Mouse (Mus musculus) layer of hippocampus, postnatal 25 days (tissue): ENCODE measurements around the gene Cyp4a12a. TPM values are rescaled to one million over a fixed set of nuclear protein-coding genes. Genes with fewer than 3 reads are reported as not detected.
A peak's percentile ranks its signal among the peaks of the same experiment; 100 is the strongest.
"Not testable (repeated sequence)": the region's sequence is repeated elsewhere in the genome, so short reads cannot be mapped to it uniquely, and the experiment has no call there.

Experiments used
- DNase-seq, 2 experiments: peaks; one replicate each; pipeline ENCODE4 v3.0.0; 2022; ENCODE audit warnings: mixed read lengths in 2 of 2, low spot score in 1 of 2; ENCODE audit errors: extremely low spot score in 1 of 2
- total RNA-seq, 2 experiments: library from RNA; stranded (reverse); gene quantifications; 2 replicates each; pipeline ENCODE4 v1.2.3; 2021

Cyp4a12a gene
- total RNA-seq: not detected

GRCm38 (mm10) chr4:115298746-115299145, at the start of gene Cyp4a12a:
Gene Cyp4a12a (plus strand): TSS chr4:115299046.
- DNase-seq: not testable (repeated sequence)

- not testable (repeated sequence) for DNase-seq
Observed at GRCm38 (mm10) chr4:115264687-115265569, 33.9 kb upstream of the Cyp4a12a start.

- not testable (repeated sequence) for DNase-seq
Observed at GRCm38 (mm10) chr4:115278215-115278982, 20.4 kb upstream of the Cyp4a12a start.

- no peak for DNase-seq
Observed at GRCm38 (mm10) chr4:115280342-115280741, 18.5 kb upstream of the Cyp4a12a start.

GRCm38 (mm10) chr4:115280779-115281178, 18.1 kb upstream of the Cyp4a12a start:
- DNase-seq: not testable (repeated sequence)

GRCm38 (mm10) chr4:115281231-115281767, 17.5 kb upstream of the Cyp4a12a start:
- not testable (repeated sequence) for DNase-seq

GRCm38 (mm10) chr4:115325722-115326121, 26.9 kb downstream of the Cyp4a12a start:
- not testable (repeated sequence) for DNase-seq

- DNase-seq: not testable (repeated sequence)
Observed at GRCm38 (mm10) chr4:115365624-115366023, 66.8 kb downstream of the Cyp4a12a start.

- DNase-seq: peak in 1 of 2 experiments; percentile 1
Observed at GRCm38 (mm10) chr4:115368067-115368466, 69.2 kb downstream of the Cyp4a12a start.

Other genes with a start within 250 kb of the Cyp4a12a start
- 1 to 10 TPM; 1.1 to 1.5 TPM for gene Tal1, start 242.6 kb upstream of the Cyp4a12a start, total RNA-seq
- gene Pdzk1ip1, start 210.3 kb upstream of the Cyp4a12a start, total RNA-seq: under 1 TPM in 1 of 2 experiments, not detected in 1; 0.71 TPM
- 1 to 10 TPM; 7.3 to 7.8 TPM for gene Cyp4x1, start 164.8 kb upstream of the Cyp4a12a start, total RNA-seq
- not detected for gene Cyp4a29, start 57.0 kb upstream of the Cyp4a12a start, total RNA-seq
- not detected for gene Cyp4a12b, start 112.6 kb downstream of the Cyp4a12a start, total RNA-seq
- gene Cyp4a30b, start 153.6 kb downstream of the Cyp4a12a start, total RNA-seq: not detected
- gene Cyp4a14, start 197.1 kb downstream of the Cyp4a12a start, total RNA-seq: not detected
- not detected for gene Cyp4a10, start 219.2 kb downstream of the Cyp4a12a start, total RNA-seq